Mouse (Mus musculus): ENCODE results near the gene Pgap1.

- TF ChIP-seq POLR2A (IDR thresholded peaks at IDR 0.05; ENCODE audit: low read depth, low read length) (no peak), CTCF (IDR thresholded peaks at IDR 0.05; ENCODE audit: extremely low read depth, insufficient read depth, insufficient read length, insufficient replicate concordance) (no peak)
Observed at GRCm38 (mm10) chr1:54596151-54596550, 38.7 kb upstream of the Pgap1 start.

All from spleen, adult 2 months (tissue).